Mouse (Mus musculus): ENCODE results near the gene Kcnn3.

DNA sequence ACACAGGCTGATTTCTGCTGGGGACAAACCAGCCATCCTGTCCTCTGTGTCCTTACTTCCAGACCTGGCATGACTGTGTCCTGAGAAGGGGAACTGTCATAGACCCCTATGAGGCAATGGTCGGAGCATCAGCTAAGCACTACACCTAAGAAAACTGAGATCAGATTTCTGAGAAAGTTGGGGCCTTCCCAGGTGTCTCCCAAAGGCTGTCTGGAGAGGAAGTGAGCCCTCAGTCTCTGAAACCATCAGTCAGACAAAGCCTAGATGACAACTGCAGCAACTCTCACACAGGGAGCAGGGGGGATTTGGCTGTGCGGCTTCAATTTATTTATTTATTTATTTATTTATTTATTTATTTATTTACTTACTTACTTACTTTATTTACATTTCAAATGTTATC, 34.6 kb downstream of the Kcnn3 start:
- TF ChIP-seq MAFK (IDR thresholded peaks at IDR 0.05; ENCODE audit: insufficient read depth, low read depth, low read length), result no peak
- no peak for TF ChIP-seq ZC3H11A (IDR thresholded peaks at IDR 0.05; ENCODE audit: borderline replicate concordance, low read depth, low read length)
- TF ChIP-seq HCFC1 (IDR thresholded peaks at IDR 0.05; ENCODE audit: borderline replicate concordance, insufficient read depth, low read length), result no peak
